Mouse (Mus musculus): ENCODE results near the gene Nedd9. TPM values are rescaled to one million over a fixed set of nuclear protein-coding genes. Genes with fewer than 3 reads are reported as not detected.

Gene Nedd9
- polyA plus RNA-seq, 1 experiment from 2014 or later: 13.3 TPM

DNA sequence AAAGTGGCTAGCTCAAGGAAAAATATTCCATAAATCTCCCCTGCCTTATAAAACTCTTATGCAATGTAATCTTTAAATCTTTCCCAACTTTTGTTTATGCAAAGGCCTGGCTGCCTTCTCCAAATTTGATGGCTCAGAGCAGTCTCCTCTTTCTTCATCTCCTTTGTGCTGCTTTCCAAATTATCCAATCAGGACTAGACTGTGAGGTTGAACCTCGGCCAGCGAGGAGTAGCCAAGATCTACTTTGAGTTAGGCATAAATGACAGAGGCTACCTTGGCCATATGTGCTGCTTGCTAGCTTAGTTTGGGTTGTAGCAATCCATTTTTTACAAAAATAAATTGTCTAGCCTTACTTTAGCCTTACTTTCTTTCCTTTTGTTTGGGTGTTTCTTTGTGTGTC lies 95.0 kb downstream of the Nedd9 start:
- no peaks in the 10 kb centered on the region for H3K27me3 ChIP-seq
- no peak overlapping the region for H3K9ac ChIP-seq
- no peaks in the 10 kb centered on the region for H3K9me3 ChIP-seq
- H3K27ac ChIP-seq (replicated peaks): no peak overlapping the region
- ATAC-seq (ENCODE audit: low FRiP score, low read depth): no peak
- H3K36me3 ChIP-seq: no peaks in the 10 kb centered on the region
- no peak overlapping the region for H3K4me3 ChIP-seq
- 94% methylated on average over 2 of the region's 2 CpGs for WGBS
- H3K4me2 ChIP-seq: no peak overlapping the region
- no peaks in the 10 kb centered on the region for H3K4me1 ChIP-seq (replicated peaks)

DNA sequence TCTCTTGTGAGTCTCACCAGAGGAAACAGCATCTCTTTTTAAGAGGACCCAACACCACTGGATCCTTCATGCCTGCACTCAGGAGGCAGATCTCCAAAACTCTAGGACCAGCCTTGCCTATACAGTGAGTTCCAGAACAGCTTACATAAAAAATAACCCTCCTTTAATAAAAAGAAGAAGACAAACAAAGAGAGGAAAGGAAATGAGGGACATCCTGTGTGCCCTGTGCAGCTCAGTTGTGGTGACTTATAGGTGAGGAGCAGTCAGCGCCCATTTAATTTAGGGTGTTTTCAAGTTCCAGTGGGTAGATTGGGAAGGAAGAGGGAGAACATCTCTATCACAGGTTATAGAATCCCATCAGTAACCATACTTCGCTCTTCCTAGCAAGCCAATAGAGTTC lies 96.5 kb downstream of the Nedd9 start:
- no peaks in the 10 kb centered on the region for H3K27me3 ChIP-seq
- ATAC-seq (ENCODE audit: low FRiP score, low read depth): no peak
- H3K9me3 ChIP-seq: no peaks in the 10 kb centered on the region
- no peak overlapping the region for H3K27ac ChIP-seq (replicated peaks)
- H3K4me1 ChIP-seq (replicated peaks): no peaks in the 10 kb centered on the region
- 92% methylated on average over 2 of the region's 2 CpGs for WGBS
- H3K4me3 ChIP-seq: no peak overlapping the region
- H3K36me3 ChIP-seq: no peaks in the 10 kb centered on the region
- H3K9ac ChIP-seq: no peak overlapping the region
- H3K4me2 ChIP-seq: no peak overlapping the region

DNA sequence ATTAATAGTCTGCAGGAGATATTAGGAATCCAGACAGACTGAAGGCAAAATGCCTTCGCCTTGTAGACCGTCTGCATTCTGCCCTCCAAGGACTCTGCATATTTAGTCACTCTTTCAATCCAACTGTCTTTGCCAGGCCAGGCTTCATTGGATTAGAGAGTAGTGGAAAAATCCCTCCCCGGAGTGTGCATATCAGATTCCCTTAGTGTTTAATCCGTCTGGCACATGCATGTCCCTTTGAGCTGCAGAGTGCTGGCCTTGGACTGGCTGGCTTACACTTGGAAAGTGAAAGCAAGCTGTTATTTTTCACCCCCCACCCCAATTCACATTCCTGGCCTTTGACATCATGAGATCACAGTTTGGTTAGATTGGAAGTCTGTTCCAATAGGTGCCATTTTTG lies 100.6 kb downstream of the Nedd9 start:
- H3K4me3 ChIP-seq: no peak overlapping the region
- no peak overlapping the region for H3K27ac ChIP-seq (replicated peaks)
- H3K4me1 ChIP-seq (replicated peaks): no peaks in the 10 kb centered on the region
- WGBS: 67% methylated on average over 4 of the region's 4 CpGs
- no peak overlapping the region for H3K9ac ChIP-seq
- no peak for ATAC-seq (ENCODE audit: low FRiP score, low read depth)
- H3K27me3 ChIP-seq: no peaks in the 10 kb centered on the region
- H3K9me3 ChIP-seq: no peaks in the 10 kb centered on the region
- no peaks in the 10 kb centered on the region for H3K36me3 ChIP-seq
- no peak overlapping the region for H3K4me2 ChIP-seq

DNA sequence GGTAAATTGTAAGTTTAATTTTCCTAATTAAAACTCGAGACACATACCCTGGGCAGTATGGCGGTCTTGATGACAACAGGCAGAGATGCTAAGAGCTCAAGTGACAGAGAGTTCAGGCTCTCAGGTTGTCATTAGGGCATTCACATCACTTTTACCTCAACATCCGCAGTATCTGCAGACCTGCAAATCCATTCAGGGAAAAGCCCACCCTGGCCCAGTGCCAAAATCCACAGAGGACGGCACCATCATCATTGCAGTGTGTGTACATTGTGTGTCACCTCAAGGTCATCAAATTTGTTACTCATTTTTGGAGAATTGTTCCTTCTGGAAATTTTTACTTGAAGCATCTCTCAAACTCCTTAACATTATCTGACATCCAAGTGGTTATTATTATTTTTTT lies 102.3 kb downstream of the Nedd9 start:
- Histone ChIP-seq H3K4me1 (replicated peaks) (no peaks in the 10 kb centered on the region), H3K9ac (no peak overlapping the region), H3K36me3 (no peaks in the 10 kb centered on the region), H3K4me3 (no peak overlapping the region), H3K4me2 (no peak overlapping the region), H3K27me3 (no peaks in the 10 kb centered on the region), H3K9me3 (no peaks in the 10 kb centered on the region), H3K27ac (replicated peaks) (no peak overlapping the region)
- no peak for ATAC-seq (ENCODE audit: low FRiP score, low read depth)
- WGBS: 74% methylated on average over 4 of the region's 4 CpGs

DNA sequence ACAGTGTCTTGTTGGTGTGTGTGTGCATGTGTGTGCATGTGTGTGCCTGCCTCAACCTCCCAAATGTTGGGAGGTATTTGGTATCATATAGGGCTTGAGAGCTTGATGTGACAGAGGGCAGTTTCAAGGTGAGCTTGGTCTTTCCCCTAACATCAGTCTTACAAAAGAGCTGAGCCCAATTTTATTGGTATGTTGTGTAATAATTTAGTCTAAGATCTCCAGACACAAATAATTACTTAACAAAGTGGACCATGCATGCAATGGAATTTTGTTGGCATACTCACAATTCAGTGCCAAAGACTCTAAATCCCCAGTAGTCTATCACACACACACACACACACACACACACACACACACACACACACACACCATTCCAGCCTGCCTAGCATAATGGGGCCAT lies 104.5 kb downstream of the Nedd9 start:
- H3K36me3 ChIP-seq: no peaks in the 10 kb centered on the region
- no peak overlapping the region for H3K27ac ChIP-seq (replicated peaks)
- H3K27me3 ChIP-seq: no peaks in the 10 kb centered on the region
- no peak overlapping the region for H3K4me2 ChIP-seq
- no peak overlapping the region for H3K9ac ChIP-seq
- no peak for ATAC-seq (ENCODE audit: low FRiP score, low read depth)
- no peaks in the 10 kb centered on the region for H3K4me1 ChIP-seq (replicated peaks)
- H3K4me3 ChIP-seq: no peak overlapping the region
- H3K9me3 ChIP-seq: no peaks in the 10 kb centered on the region

DNA sequence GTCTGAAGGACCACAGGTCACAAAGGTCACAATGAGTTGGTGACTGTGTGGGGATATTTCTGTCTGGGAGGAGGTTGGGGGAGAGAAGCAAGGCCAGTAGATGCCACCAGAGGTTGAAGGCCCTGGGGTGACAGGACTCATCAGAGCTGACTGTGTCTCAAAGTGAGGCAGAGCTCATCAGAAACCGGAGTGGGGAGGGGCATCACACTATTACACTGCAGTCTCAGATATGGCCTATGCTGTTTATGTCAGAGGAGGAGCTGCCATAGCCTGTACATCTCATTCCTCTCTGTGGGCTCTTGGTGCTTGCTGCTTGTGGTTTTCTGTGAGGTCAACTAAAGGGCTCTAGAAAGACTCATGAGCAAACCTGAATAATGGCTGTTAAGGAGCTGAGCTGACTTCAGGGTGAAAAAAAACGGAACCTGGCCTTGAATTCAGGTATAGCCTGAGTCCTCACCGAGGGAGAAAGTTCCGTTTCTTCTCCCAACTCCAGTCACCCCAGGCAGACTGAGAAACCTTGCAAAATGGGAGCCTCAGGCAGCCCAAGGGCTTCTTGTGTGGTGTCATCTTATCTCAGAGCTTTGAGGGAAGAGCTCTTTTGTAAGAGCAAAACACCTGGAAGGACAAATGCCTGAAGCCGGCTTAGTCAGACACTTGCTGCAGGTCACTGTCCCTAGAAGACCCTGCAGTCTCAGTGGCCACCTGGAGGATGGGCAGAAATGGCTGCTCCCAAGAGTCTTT lies 105.2 kb downstream of the Nedd9 start:
- Histone ChIP-seq H3K27me3 (no peaks in the 10 kb centered on the region), H3K9me3 (no peaks in the 10 kb centered on the region), H3K27ac (replicated peaks) (no peak overlapping the region), H3K36me3 (no peaks in the 10 kb centered on the region), H3K4me2 (no peak overlapping the region), H3K9ac (no peak overlapping the region), H3K4me1 (replicated peaks) (no peaks in the 10 kb centered on the region), H3K4me3 (no peak overlapping the region)
- ATAC-seq (ENCODE audit: low FRiP score, low read depth): no peak
- 89% methylated on average over 5 of the region's 5 CpGs for WGBS

DNA sequence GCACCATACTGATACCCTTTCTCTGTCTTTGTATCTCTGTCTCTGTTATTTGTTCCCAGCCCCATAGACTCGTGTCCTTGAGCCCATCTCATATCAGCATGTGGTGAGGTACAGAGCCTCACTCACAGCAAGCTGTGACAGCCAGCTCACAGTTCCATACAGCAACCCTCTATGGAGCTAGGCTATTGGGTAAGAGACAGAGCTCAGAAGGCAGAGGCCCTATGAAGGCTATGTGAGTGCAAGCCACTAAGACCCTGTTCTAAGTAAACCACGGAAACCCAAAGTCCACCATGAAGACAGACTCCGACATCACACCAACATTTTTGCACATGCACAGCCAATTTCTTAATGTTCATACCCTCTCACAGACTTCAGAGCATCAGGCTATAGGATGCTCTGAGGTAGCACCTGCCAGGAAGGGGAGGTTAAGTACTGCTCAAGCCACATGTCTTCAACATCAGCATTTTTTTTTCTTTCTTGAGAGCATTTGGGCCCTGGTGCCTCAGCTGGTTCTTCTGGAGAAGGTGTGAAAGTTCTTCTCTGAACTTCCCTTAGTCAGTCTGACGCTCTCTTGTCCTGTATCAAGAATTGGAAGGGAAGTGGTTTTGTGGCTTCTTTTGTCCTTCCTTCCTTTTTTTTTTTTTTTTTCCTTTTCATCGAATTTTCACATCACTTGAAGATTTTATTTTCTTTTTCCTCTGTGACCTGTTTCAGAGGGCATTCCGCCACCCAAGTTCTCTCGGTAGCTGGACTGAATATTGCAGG lies 105.9 kb downstream of the Nedd9 start:
- Histone ChIP-seq H3K27ac (replicated peaks) (no peak overlapping the region), H3K4me1 (replicated peaks) (no peaks in the 10 kb centered on the region), H3K9me3 (no peaks in the 10 kb centered on the region), H3K4me2 (no peak overlapping the region), H3K4me3 (no peak overlapping the region), H3K36me3 (no peaks in the 10 kb centered on the region), H3K9ac (no peak overlapping the region), H3K27me3 (no peaks in the 10 kb centered on the region)
- no peak for ATAC-seq (ENCODE audit: low FRiP score, low read depth)
- WGBS: 85% methylated on average over 7 of the region's 7 CpGs

DNA sequence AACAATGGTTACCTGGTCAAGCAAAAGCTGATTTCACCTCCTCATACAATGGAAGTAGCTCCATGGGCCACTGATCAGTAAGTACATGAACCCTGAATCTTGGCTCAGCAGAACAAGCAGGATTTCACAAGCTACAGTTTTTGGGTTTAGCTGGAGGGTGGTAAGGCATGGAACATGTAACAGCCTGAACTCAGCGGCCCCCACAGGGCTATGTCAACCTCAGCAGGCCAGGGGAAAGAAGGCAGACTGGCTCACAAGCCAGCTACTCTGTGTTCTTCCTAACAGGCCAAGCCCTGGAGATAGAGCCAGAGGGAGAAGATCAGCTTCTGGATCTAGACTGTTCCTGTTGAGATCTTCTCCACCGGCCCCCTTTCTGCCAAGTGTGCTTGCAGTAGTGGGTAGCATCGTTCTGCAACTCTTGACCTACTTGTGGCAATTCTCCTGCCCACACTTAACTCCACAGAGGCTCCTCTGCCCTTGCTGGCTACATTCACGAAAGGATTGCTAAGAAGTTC lies 107.2 kb downstream of the Nedd9 start:
- ATAC-seq (ENCODE audit: low FRiP score, low read depth): no peak
- Histone ChIP-seq H3K36me3 (no peaks in the 10 kb centered on the region), H3K4me1 (replicated peaks) (no peaks in the 10 kb centered on the region), H3K9ac (no peak overlapping the region), H3K27me3 (no peaks in the 10 kb centered on the region), H3K4me3 (no peak overlapping the region), H3K4me2 (no peak overlapping the region), H3K9me3 (no peaks in the 10 kb centered on the region), H3K27ac (replicated peaks) (no peak overlapping the region)
- 97% methylated on average over 4 of the region's 4 CpGs for WGBS

DNA sequence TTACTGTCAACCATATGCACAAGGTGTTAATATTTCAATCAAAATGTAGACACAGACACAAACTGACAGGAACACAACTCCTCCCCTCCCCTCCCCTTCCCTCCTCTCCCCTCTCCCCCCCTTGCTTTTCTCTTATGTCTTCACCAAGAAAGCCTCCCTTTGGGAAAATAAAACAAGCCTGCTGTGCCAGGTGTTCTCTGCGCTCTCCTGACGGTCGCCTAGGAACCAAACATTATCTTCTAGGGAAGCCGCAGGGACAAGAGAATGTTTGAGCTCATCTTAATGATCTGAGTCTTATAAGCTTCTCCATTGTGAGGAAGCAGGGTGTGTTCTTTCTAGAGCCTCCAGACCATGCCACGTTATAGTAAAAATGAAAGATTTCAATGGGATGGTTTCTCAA lies 108.7 kb downstream of the Nedd9 start:
- H3K9me3 ChIP-seq: no peaks in the 10 kb centered on the region
- no peak overlapping the region for H3K4me3 ChIP-seq
- WGBS: 55% methylated on average over 5 of the region's 5 CpGs
- no peak overlapping the region for H3K27ac ChIP-seq (replicated peaks)
- no peaks in the 10 kb centered on the region for H3K36me3 ChIP-seq
- ATAC-seq (ENCODE audit: low FRiP score, low read depth): no peak
- no peak overlapping the region for H3K4me2 ChIP-seq
- H3K4me1 ChIP-seq (replicated peaks): no peaks in the 10 kb centered on the region
- H3K27me3 ChIP-seq: no peaks in the 10 kb centered on the region
- no peak overlapping the region for H3K9ac ChIP-seq

DNA sequence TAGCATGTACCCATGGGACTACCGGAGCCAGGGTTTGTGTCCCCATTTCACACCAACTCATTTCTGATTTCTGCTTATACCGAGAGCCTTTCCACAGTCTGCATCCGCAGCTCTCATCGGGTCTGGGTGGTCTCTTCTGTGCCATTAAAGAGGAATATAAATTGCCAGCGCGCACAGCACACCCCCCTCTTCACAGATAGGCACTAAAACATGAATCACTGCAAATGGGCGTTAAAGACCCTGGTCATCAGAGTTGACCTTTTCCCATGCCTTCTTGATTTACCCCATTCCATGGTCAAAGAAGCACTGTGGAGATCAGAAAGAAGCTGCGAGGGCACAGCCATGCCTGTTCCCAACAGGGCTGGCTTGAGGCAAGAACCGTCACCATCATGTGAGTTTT lies 109.3 kb downstream of the Nedd9 start:
- Histone ChIP-seq H3K27ac (replicated peaks) (no peak overlapping the region), H3K27me3 (no peaks in the 10 kb centered on the region), H3K9me3 (no peaks in the 10 kb centered on the region), H3K9ac (no peak overlapping the region), H3K4me1 (replicated peaks) (no peaks in the 10 kb centered on the region), H3K4me2 (no peak overlapping the region), H3K4me3 (no peak overlapping the region), H3K36me3 (no peaks in the 10 kb centered on the region)
- WGBS: 50% methylated on average over 9 of the region's 9 CpGs
- no peak for ATAC-seq (ENCODE audit: low FRiP score, low read depth)

DNA sequence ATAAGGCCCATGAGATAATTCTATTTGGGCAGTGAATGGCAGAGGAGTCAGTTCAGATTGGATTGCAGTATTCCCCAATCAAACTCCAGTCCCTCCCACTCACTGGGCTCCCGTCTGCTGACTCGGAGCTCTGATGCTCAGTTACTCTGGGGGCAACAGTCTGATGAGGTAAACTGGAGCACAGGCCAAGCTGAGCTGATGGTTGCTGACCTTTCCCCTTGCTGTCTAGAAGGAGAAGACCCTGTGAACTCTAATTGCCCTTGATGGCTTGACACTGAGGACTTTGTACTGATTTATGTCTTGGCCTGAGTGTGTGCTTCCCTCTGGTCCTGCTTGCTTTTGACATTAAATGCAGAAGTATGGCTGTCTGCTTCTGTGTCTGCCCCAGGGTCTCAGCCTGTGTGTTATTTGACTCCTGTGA lies 110.1 kb downstream of the Nedd9 start:
- H3K9ac ChIP-seq: no peak overlapping the region
- no peak for ATAC-seq (ENCODE audit: low FRiP score, low read depth)
- 30% methylated on average over 2 of the region's 2 CpGs for WGBS

DNA sequence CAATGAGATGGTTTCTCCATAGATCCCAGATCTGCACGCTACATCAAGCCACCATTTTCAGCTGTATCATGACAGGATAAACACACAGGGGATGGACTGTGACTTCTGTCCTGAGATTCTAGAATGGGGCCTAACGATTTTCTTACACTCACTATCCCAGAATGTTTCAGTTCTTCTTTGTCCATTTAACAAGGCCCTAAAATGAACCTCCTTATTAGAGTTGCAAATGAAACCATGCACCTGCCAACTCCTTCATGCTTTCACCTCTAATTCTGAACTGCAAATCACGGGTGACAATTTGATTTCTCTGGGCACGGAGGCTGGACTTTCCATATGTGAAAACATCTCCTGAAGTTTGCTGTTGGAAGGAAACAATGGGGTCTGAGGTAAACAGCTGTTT lies 111.1 kb downstream of the Nedd9 start:
- Histone ChIP-seq H3K4me1 (replicated peaks) (no peaks in the 10 kb centered on the region), H3K27ac (replicated peaks) (no peak overlapping the region), H3K36me3 (no peaks in the 10 kb centered on the region), H3K9me3 (no peaks in the 10 kb centered on the region), H3K4me3 (no peak overlapping the region), H3K9ac (no peak overlapping the region), H3K4me2 (no peak overlapping the region), H3K27me3 (no peaks in the 10 kb centered on the region)
- no peak for ATAC-seq (ENCODE audit: low FRiP score, low read depth)
- WGBS: 52% methylated on average over 4 of the region's 4 CpGs

More for the DNA sequence above, 110.1 kb downstream of the Nedd9 start:
- Histone ChIP-seq H3K9me3 (no peaks in the 10 kb centered on the region), H3K4me2 (no peak overlapping the region), H3K4me1 (replicated peaks) (no peaks in the 10 kb centered on the region), H3K36me3 (no peaks in the 10 kb centered on the region), H3K27ac (replicated peaks) (no peak overlapping the region), H3K4me3 (no peak overlapping the region), H3K27me3 (no peaks in the 10 kb centered on the region)

All from hindbrain, embryonic 15.5 days (tissue).